Mouse (Mus musculus) cerebellum, adult 11-12 months (tissue): Measurements from ENCODE around the gene Ubash3a.

Source experiments
- DNase-seq: peaks from one replicate; pipeline ENCODE4 v3.0.0; 2022

Ubash3a gene

GRCm38 (mm10) chr17:31207771-31208334 is at the start of gene Ubash3a:
Gene Ubash3a (plus strand): TSS chr17:31207873.
- no peak for DNase-seq

GRCm38 (mm10) chr17:31157921-31158320 is 49.8 kb upstream of the Ubash3a start:
- no peak for DNase-seq

GRCm38 (mm10) chr17:31160291-31160690 is 47.4 kb upstream of the Ubash3a start:
- DNase-seq: no peak

- no peak for DNase-seq
Measured at GRCm38 (mm10) chr17:31162607-31163006, 45.1 kb upstream of the Ubash3a start.

- no peak for DNase-seq
Measured at GRCm38 (mm10) chr17:31163821-31164220, 43.9 kb upstream of the Ubash3a start.

GRCm38 (mm10) chr17:31165127-31165526 is 42.5 kb upstream of the Ubash3a start, which contains the start of gene Tff1:
Gene Tff1 (minus strand): TSS chr17:31165277.
- no peak for DNase-seq

GRCm38 (mm10) chr17:31169796-31170195 is 37.9 kb upstream of the Ubash3a start:
- no peak for DNase-seq

- DNase-seq: no peak
Measured at GRCm38 (mm10) chr17:31176321-31176720, 31.4 kb upstream of the Ubash3a start.

- DNase-seq: no peak
Measured at GRCm38 (mm10) chr17:31181490-31181889, 26.2 kb upstream of the Ubash3a start.

- peak; percentile 45 for DNase-seq
Measured at GRCm38 (mm10) chr17:31183180-31183974, 24.3 kb upstream of the Ubash3a start.

- no peak for DNase-seq
Measured at GRCm38 (mm10) chr17:31184269-31184990, 23.2 kb upstream of the Ubash3a start.

- DNase-seq: peak; percentile 83
Measured at GRCm38 (mm10) chr17:31187370-31187769, 20.3 kb upstream of the Ubash3a start.

GRCm38 (mm10) chr17:31191825-31192224 is 15.8 kb upstream of the Ubash3a start:
- DNase-seq: no peak

GRCm38 (mm10) chr17:31192663-31193062 is 15.0 kb upstream of the Ubash3a start:
- DNase-seq: no peak

GRCm38 (mm10) chr17:31193360-31193759 is 14.3 kb upstream of the Ubash3a start:
- no peak for DNase-seq

- no peak for DNase-seq
Measured at GRCm38 (mm10) chr17:31195207-31195606, 12.5 kb upstream of the Ubash3a start.

- no peak for DNase-seq
Measured at GRCm38 (mm10) chr17:31196283-31196682, 11.4 kb upstream of the Ubash3a start.

- DNase-seq: no peak
Measured at GRCm38 (mm10) chr17:31198877-31199276, 8.8 kb upstream of the Ubash3a start, which contains the start of gene Tmprss3. Gene Tmprss3 (minus strand): TSS chr17:31198977.

GRCm38 (mm10) chr17:31208654-31209053 is 981 bp downstream of the Ubash3a start:
- no peak for DNase-seq

- DNase-seq: no peak
Measured at GRCm38 (mm10) chr17:31209376-31209930, 1.8 kb downstream of the Ubash3a start.

GRCm38 (mm10) chr17:31210299-31210698 is 2.6 kb downstream of the Ubash3a start:
- DNase-seq: no peak

- DNase-seq: no peak
Measured at GRCm38 (mm10) chr17:31211881-31212280, 4.2 kb downstream of the Ubash3a start.
